Mouse (Mus musculus) MEL (cell line): ENCODE data around the gene Trim14. TPM values are rescaled to one million over a fixed set of nuclear protein-coding genes. Genes with fewer than 3 reads are reported as not detected.
"Not testable (repeated sequence)": the region's sequence is repeated elsewhere in the genome, so short reads cannot be mapped to it uniquely, and the experiment has no call there.

Source experiments
- DNase-seq: peaks from one replicate; pipeline ENCODE4 v3.0.0; 2011; ENCODE audit warnings: low read depth, low spot score
- H3K27ac ChIP-seq: 2 replicates; pipeline ENCODE4 v1.5.1; 2012; ENCODE audit warnings: low read depth, mild to moderate bottlenecking, control low read depth, low read length, moderate library complexity; ENCODE audit not compliant: control insufficient read depth
- H3K27me3 ChIP-seq, 2 experiments: fragments of 150-350 bp in 1 of 2; sonication (generic) in 1 of 2; 2 replicates each; pipeline ENCODE4 v1.6.1; 2012; ENCODE audit warnings: low read length in 2 of 2, mild to moderate bottlenecking in 2 of 2, improper control_type of control experiment in 1 of 2, moderate library complexity in 1 of 2; ENCODE audit not compliant: insufficient read depth in 2 of 2, control insufficient read depth in 1 of 2
- H3K36me3 ChIP-seq, 2 experiments: 2 replicates each; pipeline ENCODE4 v1.6.1; 2012 to 2014; ENCODE audit warnings: low read length in 2 of 2, improper control_type of control experiment in 1 of 2, inconsistent platforms in 1 of 2, mild to moderate bottlenecking in 1 of 2; ENCODE audit not compliant: insufficient read depth in 2 of 2, control insufficient read depth in 1 of 2
- H3K4me1 ChIP-seq, 2 experiments: fragments of 150-350 bp in 1 of 2; sonication (generic) in 1 of 2; 2 replicates each; pipeline ENCODE4 v1.6.1; 2012; ENCODE audit warnings: low read length in 2 of 2, improper control_type of control experiment in 1 of 2, mild to moderate bottlenecking in 1 of 2; ENCODE audit not compliant: insufficient read depth in 2 of 2, control insufficient read depth in 1 of 2
- H3K4me3 ChIP-seq, 2 experiments: fragments of 150-350 bp in 1 of 2; sonication (generic) in 1 of 2; 2 replicates each; pipeline ENCODE4 v1.5.1; 2012; ENCODE audit warnings: low read depth in 2 of 2, low read length in 2 of 2, mild to moderate bottlenecking in 2 of 2, moderate library complexity in 2 of 2, control low read depth in 1 of 2, improper control_type of control experiment in 1 of 2; ENCODE audit not compliant: control insufficient read depth in 1 of 2, insufficient read depth in 1 of 2
- H3K79me2 ChIP-seq: 2 replicates; pipeline ENCODE4 v1.6.1; 2012; ENCODE audit warnings: mild to moderate bottlenecking, low read length, moderate library complexity; ENCODE audit not compliant: control insufficient read depth, poor library complexity, insufficient read depth
- H3K9ac ChIP-seq: 2 replicates; pipeline ENCODE4 v1.6.1; 2012; ENCODE audit warnings: low read depth, mild to moderate bottlenecking, control low read depth, low read length, moderate library complexity; ENCODE audit not compliant: control insufficient read depth, poor library complexity, severe bottlenecking
- H3K9me3 ChIP-seq: fragments of 150-350 bp; sonication (generic); replicated peaks from 2 replicates; pipeline ENCODE4 v1.6.1; 2012; ENCODE audit warnings: mild to moderate bottlenecking, low read length, improper control_type of control experiment, moderate library complexity; ENCODE audit not compliant: insufficient read depth
- BHLHE40 ChIP-seq: IDR thresholded peaks from 2 replicates; pipeline ENCODE4 v1.6.1; 2012; ENCODE audit warnings: low read depth, mild to moderate bottlenecking, inconsistent platforms, low read length, improper control_type of control experiment, borderline replicate concordance
- EP300 ChIP-seq, 2 experiments: IDR thresholded peaks; 2 replicates each; pipeline ENCODE4 v1.6.1; 2011; ENCODE audit warnings: improper control_type of control experiment in 2 of 2, low read length in 2 of 2, low read depth in 1 of 2, mild to moderate bottlenecking in 1 of 2
- ETS1 ChIP-seq: IDR thresholded peaks from 2 replicates; pipeline ENCODE4 v1.6.1; 2012; ENCODE audit warnings: low read depth, mild to moderate bottlenecking, inconsistent platforms, low read length, improper control_type of control experiment, moderate library complexity
- GATA1 ChIP-seq: IDR thresholded peaks from 2 replicates; pipeline ENCODE4 v1.6.1; 2011; ENCODE audit warnings: low read depth, low read length, improper control_type of control experiment
- MAX ChIP-seq: IDR thresholded peaks from 2 replicates; pipeline ENCODE4 v1.6.1; 2011; ENCODE audit warnings: low read length, improper control_type of control experiment
- MEF2A ChIP-seq: IDR thresholded peaks from 2 replicates; pipeline ENCODE4 v1.6.1; 2014; ENCODE audit warnings: low read depth, mild to moderate bottlenecking, inconsistent platforms, low read length, improper control_type of control experiment; ENCODE audit not compliant: poor library complexity, insufficient replicate concordance, severe bottlenecking; ENCODE audit errors: extremely low read depth
- MXI1 ChIP-seq: IDR thresholded peaks from 2 replicates; pipeline ENCODE4 v1.6.1; 2011; ENCODE audit warnings: mild to moderate bottlenecking, low read depth, low read length, improper control_type of control experiment
- RCOR1 ChIP-seq: IDR thresholded peaks from 2 replicates; pipeline ENCODE4 v1.6.1; 2012; ENCODE audit warnings: low read depth, mild to moderate bottlenecking, inconsistent platforms, low read length, improper control_type of control experiment
- SIN3A ChIP-seq: IDR thresholded peaks from 2 replicates; pipeline ENCODE4 v1.6.1; 2012; ENCODE audit warnings: low read length, improper control_type of control experiment, inconsistent platforms
- TAL1 ChIP-seq: IDR thresholded peaks from 2 replicates; pipeline ENCODE4 v1.6.1; 2012; ENCODE audit warnings: mild to moderate bottlenecking, inconsistent platforms, low read length, moderate library complexity, mixed read lengths
- TCF12 ChIP-seq: IDR thresholded peaks from 2 replicates; pipeline ENCODE4 v1.6.1; 2014; ENCODE audit warnings: low read depth, mild to moderate bottlenecking, inconsistent platforms, low read length, improper control_type of control experiment, moderate library complexity
- polyA plus RNA-seq, 2 experiments: library from polyadenylated mRNA; stranded (reverse) in 1 of 2; unstranded in 1 of 2; fragments of >175 nt in 1 of 2; fragments of >200 nt in 1 of 2; gene quantifications; 2 replicates each; pipeline versions ENCODE4 v1.2.1 to v1.2.4; 2012; ENCODE audit warnings: low replicate concordance in 2 of 2, low read depth in 1 of 2; ENCODE audit not compliant: insufficient read length in 2 of 2, insufficient read depth in 1 of 2, missing spikeins in 1 of 2
- total RNA-seq: library from RNA; depleted of rRNA; stranded (reverse); fragments of 300-350 nt; gene quantifications from 2 replicates; pipeline ENCODE4 v1.2.3, GENCODE M21; 2012

The Trim14 gene
- total and polyA plus RNA-seq, 3 experiments = 1.1 to 5.1 TPM; not detected in 1

- peak; percentile 60; the same call in 1 of the 2 replicates for TF ChIP-seq MEF2A
- TF ChIP-seq RCOR1 = peak; percentile 87
- TF ChIP-seq ETS1 = peak; percentile 71
- 0 out of 2 replicates have a peak, but pooled peaks have one; percentile 35 for TF ChIP-seq SIN3A
- TF ChIP-seq BHLHE40 = peak; percentile 47; the same call in 1 of the 2 replicates
- TF ChIP-seq TCF12 = peak; percentile 84
- peak; percentile 88 for TF ChIP-seq GATA1
- peak; percentile 45 for TF ChIP-seq TAL1
- TF ChIP-seq EP300 (IDR thresholded peaks at IDR 0.05; ENCODE audit: low read depth in 1 of 2, low read length in 2 of 2) = peak; percentile 56 to 82; a peak in 3 of 4 replicates
- not testable (repeated sequence) for H3K4me1 ChIP-seq, H3K27me3 ChIP-seq, H3K9me3 ChIP-seq, H3K79me2 ChIP-seq, H3K9ac ChIP-seq, H3K27ac ChIP-seq
- peak; percentile 59 for DNase-seq
- Histone ChIP-seq H3K4me3 (peak overlapping the region in 1 of 2 experiments; percentile 62; a peak in 1 of 4 replicates), H3K36me3 (peaks cover 0 to 13% of the 10 kb centered on the region in 2 experiments; a peak in 2 of 4 replicates)
Observed at GRCm38 (mm10) chr4:46582024-46582423, 46.1 kb upstream of the Trim14 start.

- H3K9me3 ChIP-seq, DNase-seq, H3K27me3 ChIP-seq, H3K79me2 ChIP-seq: not testable (repeated sequence)
- peaks cover 5 to 11% of the 10 kb centered on the region in 2 experiments for H3K4me1 ChIP-seq
- H3K4me3 ChIP-seq = peak overlapping the region; percentile 62 to 92; a peak in 3 of 4 replicates
- peak overlapping the region; percentile 39 for H3K9ac ChIP-seq
- peaks cover 0 to 14% of the 10 kb centered on the region in 2 experiments; a peak in 2 of 4 replicates for H3K36me3 ChIP-seq
- peak overlapping the region; percentile 35; the same call in 1 of the 2 replicates for H3K27ac ChIP-seq
Observed at GRCm38 (mm10) chr4:46581577-46581976, 45.6 kb upstream of the Trim14 start.

GRCm38 (mm10) chr4:46580799-46581243 lies 44.9 kb upstream of the Trim14 start:
- H3K9ac ChIP-seq = peak overlapping the region; percentile 44
- DNase-seq, H3K9me3 ChIP-seq, H3K4me1 ChIP-seq, H3K79me2 ChIP-seq, H3K27me3 ChIP-seq: not testable (repeated sequence)
- H3K4me3 ChIP-seq = peak overlapping the region; percentile 62 to 92
- TF ChIP-seq MXI1 (0 out of 2 replicates have a peak, but pooled peaks have one; percentile 25), MAX (0 out of 2 replicates have a peak, but pooled peaks have one; percentile 13)
- peak overlapping the region; percentile 2; the same call in 1 of the 2 replicates for H3K27ac ChIP-seq
- peaks cover 0 to 17% of the 10 kb centered on the region in 2 experiments; a peak in 2 of 4 replicates for H3K36me3 ChIP-seq

- H3K4me1 ChIP-seq = peaks cover 7 to 21% of the 10 kb centered on the region in 2 experiments
- H3K9ac ChIP-seq, H3K27ac ChIP-seq, H3K27me3 ChIP-seq, H3K9me3 ChIP-seq, DNase-seq, H3K79me2 ChIP-seq, H3K4me3 ChIP-seq: not testable (repeated sequence)
- peaks cover 0 to 23% of the 10 kb centered on the region in 2 experiments; a peak in 2 of 4 replicates for H3K36me3 ChIP-seq
Observed at GRCm38 (mm10) chr4:46578796-46579346, 42.9 kb upstream of the Trim14 start.
